Mouse (Mus musculus) stomach, postnatal 0 days (tissue): Measurements from ENCODE around the gene Slpi. TPM values are rescaled to one million over a fixed set of nuclear protein-coding genes. Genes with fewer than 3 reads are reported as not detected.
"Not testable (repeated sequence)": the region's sequence is repeated elsewhere in the genome, so short reads cannot be mapped to it uniquely, and the experiment has no call there.

Experiments used
- ATAC-seq: fragments of 200-750 bp; cut with Nextera tagmentation; 2 replicates; pipeline ENCODE4 v1.8.0; 2017; ENCODE audit not compliant: low FRiP score, low TSS enrichment
- DNase-seq: peaks from one replicate; pipeline ENCODE4 v3.0.0-alpha.2; 2016; ENCODE audit warnings: low spot score
- H3K27ac ChIP-seq: fragments of 300-500 bp; sonication (generic); replicated peaks from 2 replicates; pipeline ENCODE4 v1.5.1; 2014; ENCODE audit warnings: mild to moderate bottlenecking, control low read depth
- H3K27me3 ChIP-seq: fragments of 300-500 bp; sonication (generic); 2 replicates; pipeline ENCODE4 v1.6.1; 2014; ENCODE audit warnings: low read length; ENCODE audit not compliant: control insufficient read depth, insufficient read depth
- H3K36me3 ChIP-seq: fragments of 300-500 bp; sonication (generic); 2 replicates; pipeline ENCODE4 v1.6.1; 2014; ENCODE audit warnings: low read length, mixed read lengths; ENCODE audit not compliant: control insufficient read depth, insufficient read depth
- H3K4me1 ChIP-seq: fragments of 300-500 bp; sonication (generic); replicated peaks from 2 replicates; pipeline ENCODE4 v1.6.1; 2014; ENCODE audit warnings: antibody characterized with exemption; ENCODE audit not compliant: control insufficient read depth, insufficient read depth
- H3K4me2 ChIP-seq: fragments of 300-500 bp; sonication (generic); replicated peaks from 2 replicates; pipeline ENCODE4 v1.6.1; 2014; ENCODE audit warnings: low read depth, mild to moderate bottlenecking, control low read depth, moderate library complexity
- H3K4me3 ChIP-seq: fragments of 300-500 bp; sonication (generic); 2 replicates; pipeline ENCODE4 v1.5.1; 2014; ENCODE audit warnings: low read depth, low read length, control low read depth
- H3K9ac ChIP-seq: fragments of 300-500 bp; sonication (generic); 2 replicates; pipeline ENCODE4 v1.6.1; 2014; ENCODE audit warnings: mild to moderate bottlenecking, low read length, control low read depth, mixed read lengths
- H3K9me3 ChIP-seq: fragments of 300-500 bp; sonication (generic); 2 replicates; pipeline ENCODE4 v1.6.1; 2016; ENCODE audit warnings: low read length; ENCODE audit not compliant: control insufficient read depth
- CTCF ChIP-seq: IDR thresholded peaks from 2 replicates; pipeline ENCODE4 v1.5.1; 2016; ENCODE audit warnings: antibody characterized with exemption, low read depth, mild to moderate bottlenecking, moderate library complexity
- EP300 ChIP-seq: optimal IDR thresholded peaks from 2 replicates; pipeline ENCODE3; 2016; ENCODE audit warnings: antibody characterized with exemption
- WGBS: fragments of 180-500 bp; shearing (Covaris S2); extraction: QIAGEN DNeasy Blood & Tissue Kit; methylation state at CpG from one replicate; pipeline ENCODE4 v1.1.7; 2014; 5-methylcytosine and 5-hydroxymethylcytosine counted together
- microRNA-seq: library from miRNA; unstranded; fragments of <30 nt; microRNA quantifications from one replicate; pipeline ENCODE4, GENCODE M21; 2016
- polyA plus RNA-seq: library from polyadenylated mRNA; unstranded; fragments of >200 nt; fragmentation: Nextera tagmentation; extraction: Ambion mirVana; gene quantifications from 2 replicates; pipeline ENCODE4 v1.2.1, GENCODE M21; 2015

The Slpi gene
- polyA plus RNA-seq, 1 experiment from 2014 or later: 4,305 TPM

DNA sequence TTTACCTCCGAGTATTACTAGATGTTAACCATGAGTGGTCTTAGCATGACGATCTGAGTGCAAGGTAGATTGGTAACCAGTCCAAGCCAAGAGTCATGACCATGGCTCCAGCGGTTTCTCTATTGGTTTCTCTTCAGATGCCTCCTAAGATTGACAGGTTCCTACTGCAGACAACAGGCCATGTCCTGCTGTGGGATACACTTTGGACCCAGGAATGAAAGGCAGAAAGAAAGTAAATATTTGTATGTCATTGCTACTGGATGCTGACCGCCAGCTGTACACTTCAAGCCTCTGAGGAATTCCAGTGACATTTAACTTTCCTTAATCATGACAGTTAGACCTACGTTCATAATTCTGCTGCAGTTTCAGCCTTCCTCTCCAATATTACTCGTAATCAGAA is 67.9 kb downstream of the Slpi start:
- Histone ChIP-seq H3K4me1 (no peaks in the 10 kb centered on the region), H3K36me3 (no peaks in the 10 kb centered on the region), H3K27ac (no peak overlapping the region), H3K4me3 (no peak overlapping the region), H3K9me3 (no peaks in the 10 kb centered on the region), H3K27me3 (no peaks in the 10 kb centered on the region), H3K4me2 (no peak overlapping the region), H3K9ac (no peak overlapping the region)
- DNase-seq: no peak
- TF ChIP-seq CTCF (no peak), EP300 (no peak)
- WGBS: 67% methylated on average over 6 of the region's 6 CpGs
- no peak for ATAC-seq

DNA sequence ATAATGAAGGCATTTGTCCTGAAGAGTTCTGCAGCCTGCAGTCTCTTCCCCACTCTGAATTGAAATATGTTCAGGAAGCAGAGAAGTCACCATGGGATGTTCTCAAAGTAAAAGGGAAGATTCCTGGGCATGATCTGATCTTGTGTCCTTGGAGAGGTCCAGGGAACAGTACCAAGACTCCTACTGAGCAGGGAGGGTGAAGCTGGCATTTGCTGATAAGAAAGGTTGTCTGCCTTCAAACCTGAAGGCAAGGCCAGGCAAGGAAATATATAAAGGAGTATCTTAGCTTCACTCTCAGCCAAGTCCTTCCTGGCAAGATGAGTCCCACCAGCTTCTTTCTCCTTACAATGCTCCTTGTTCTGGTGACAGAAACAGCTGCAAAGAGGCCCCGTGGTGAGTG is 72.4 kb downstream of the Slpi start, which contains the start of gene Svs6:
TSS of gene Svs6 (plus strand) at position 301 of the 400 bp plus-strand sequence.
- WGBS: 79% methylated on average over 1 of the region's 1 CpGs
- not testable (repeated sequence) for H3K27me3 ChIP-seq, H3K4me1 ChIP-seq, H3K27ac ChIP-seq, H3K4me3 ChIP-seq, H3K9ac ChIP-seq, DNase-seq, ATAC-seq, H3K4me2 ChIP-seq, H3K9me3 ChIP-seq, H3K36me3 ChIP-seq

DNA sequence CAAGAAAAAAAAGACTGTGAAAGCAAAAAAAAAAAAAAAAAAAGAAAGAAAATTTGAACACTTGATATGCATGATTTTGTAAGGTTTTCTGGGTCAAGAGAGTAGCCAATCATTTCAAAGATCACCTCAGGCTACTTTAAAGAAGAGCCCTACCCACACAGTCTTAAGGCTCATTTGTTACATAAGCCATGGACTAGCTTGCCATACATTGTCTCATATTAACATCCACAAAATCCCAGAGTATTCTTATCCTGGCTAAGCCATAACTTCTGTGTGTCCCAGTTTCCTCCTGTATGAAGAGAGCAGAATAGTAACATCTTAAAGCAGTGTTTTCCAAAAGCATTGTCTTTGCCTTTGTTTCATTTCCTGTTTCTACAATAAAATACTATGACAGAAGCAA is 73.4 kb downstream of the Slpi start:
- not testable (repeated sequence) for H3K27ac ChIP-seq, DNase-seq, H3K27me3 ChIP-seq, H3K9me3 ChIP-seq, H3K36me3 ChIP-seq, ATAC-seq, H3K9ac ChIP-seq, H3K4me2 ChIP-seq, H3K4me1 ChIP-seq, H3K4me3 ChIP-seq

DNA sequence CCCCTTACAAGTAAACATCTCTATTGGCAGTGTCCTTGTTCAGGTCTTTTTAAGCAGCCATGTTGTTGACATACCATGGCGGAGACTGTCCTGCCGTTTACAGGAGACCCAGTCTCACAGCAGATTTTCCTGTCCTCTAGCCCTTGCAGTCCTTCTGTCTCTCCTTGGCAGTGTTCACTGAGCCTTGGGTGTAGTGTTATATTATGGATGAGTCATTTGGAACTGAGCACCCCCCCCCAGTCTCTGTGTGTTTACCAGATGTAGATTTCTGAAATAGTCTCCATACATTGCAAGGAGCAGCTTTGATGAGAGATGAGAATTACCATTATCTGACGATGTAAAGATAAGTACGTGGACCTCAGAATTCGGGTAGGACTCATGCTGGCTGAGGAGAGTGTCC is 76.3 kb downstream of the Slpi start:
- Histone ChIP-seq H3K27me3 (no peaks in the 10 kb centered on the region), H3K36me3 (no peaks in the 10 kb centered on the region), H3K9me3 (no peaks in the 10 kb centered on the region), H3K4me3 (no peak overlapping the region), H3K4me2 (no peak overlapping the region), H3K9ac (no peak overlapping the region), H3K27ac (no peak overlapping the region), H3K4me1 (no peaks in the 10 kb centered on the region)
- ATAC-seq (no peak), DNase-seq (no peak)
- TF ChIP-seq CTCF (no peak), EP300 (no peak)
- WGBS: 80% methylated on average over 5 of the region's 5 CpGs

Small RNA genes lying within 50 kb of the gene (microRNA-seq; reads per million reads assigned to microRNA genes)
- gene Mir7678: 0.96 reads per million

Other genes starting within 250 kb of the Slpi start
- gene Kcns1, start 218.0 kb downstream of the Slpi start, polyA plus RNA-seq: 0.19 and 0.23 TPM in 2 replicates
- 63.2 and 68.6 TPM in 2 replicates for gene Wfdc5, start 206.4 kb downstream of the Slpi start, polyA plus RNA-seq
- gene Wfdc12, start 198.5 kb downstream of the Slpi start, polyA plus RNA-seq: 2.4 and 2.5 TPM in 2 replicates
- 0.23 and 0.29 TPM in 2 replicates for gene Wfdc15a, start 189.0 kb downstream of the Slpi start, polyA plus RNA-seq
- gene Wfdc15b, start 167.4 kb downstream of the Slpi start, polyA plus RNA-seq: 16.2 and 20.4 TPM in 2 replicates
- gene Svs2, start 150.6 kb downstream of the Slpi start, polyA plus RNA-seq: not detected in 2 replicates
- not detected in 2 replicates for gene Svs3b, start 132.5 kb downstream of the Slpi start, polyA plus RNA-seq
- not detected in 2 replicates for gene Svs4, start 110.6 kb downstream of the Slpi start, polyA plus RNA-seq
- gene Svs3a, start 99.8 kb downstream of the Slpi start, polyA plus RNA-seq: not detected in 2 replicates
- gene Svs6, start 72.3 kb downstream of the Slpi start, polyA plus RNA-seq: not detected in 2 replicates
- not detected in 2 replicates for gene Svs5, start 56.4 kb downstream of the Slpi start, polyA plus RNA-seq
- 0.32 and 0.36 TPM in 2 replicates for gene Rbpjl, start 14.0 kb upstream of the Slpi start, polyA plus RNA-seq
- gene Matn4, start 16.1 kb upstream of the Slpi start, polyA plus RNA-seq: 2.0 and 3.1 TPM in 2 replicates
- gene Sdc4, start 54.8 kb upstream of the Slpi start, polyA plus RNA-seq: 133 and 143 TPM in 2 replicates
- 46.9 and 48.6 TPM in 2 replicates for gene Sys1, start 67.9 kb upstream of the Slpi start, polyA plus RNA-seq
- 26.9 and 28.1 TPM in 2 replicates for gene Gm20458, start 71.9 kb upstream of the Slpi start, polyA plus RNA-seq
- gene Trp53tg5, start 84.6 kb upstream of the Slpi start, polyA plus RNA-seq: not detected in 2 replicates
- gene Dbndd2, start 97.0 kb upstream of the Slpi start, polyA plus RNA-seq: 27.3 and 27.8 TPM in 2 replicates
- gene Pigt, start 108.4 kb upstream of the Slpi start, polyA plus RNA-seq: 53.6 and 54.7 TPM in 2 replicates
- gene Wfdc2, start 173.3 kb upstream of the Slpi start, polyA plus RNA-seq: 123 and 147 TPM in 2 replicates
- not detected in 2 replicates for gene Spint3, start 184.4 kb upstream of the Slpi start, polyA plus RNA-seq
- gene Wfdc6a, start 196.4 kb upstream of the Slpi start, polyA plus RNA-seq: 0.75 and 1.1 TPM in 2 replicates
- not detected in 2 replicates for gene Eppin, start 204.5 kb upstream of the Slpi start, polyA plus RNA-seq
- gene Wfdc6b, start 224.4 kb upstream of the Slpi start, polyA plus RNA-seq: not detected in 2 replicates
- not detected in 2 replicates for gene Wfdc8, start 224.5 kb upstream of the Slpi start, polyA plus RNA-seq
- not detected in 2 replicates for gene Wfdc16, start 249.7 kb upstream of the Slpi start, polyA plus RNA-seq